In the genomic region with DNA sequence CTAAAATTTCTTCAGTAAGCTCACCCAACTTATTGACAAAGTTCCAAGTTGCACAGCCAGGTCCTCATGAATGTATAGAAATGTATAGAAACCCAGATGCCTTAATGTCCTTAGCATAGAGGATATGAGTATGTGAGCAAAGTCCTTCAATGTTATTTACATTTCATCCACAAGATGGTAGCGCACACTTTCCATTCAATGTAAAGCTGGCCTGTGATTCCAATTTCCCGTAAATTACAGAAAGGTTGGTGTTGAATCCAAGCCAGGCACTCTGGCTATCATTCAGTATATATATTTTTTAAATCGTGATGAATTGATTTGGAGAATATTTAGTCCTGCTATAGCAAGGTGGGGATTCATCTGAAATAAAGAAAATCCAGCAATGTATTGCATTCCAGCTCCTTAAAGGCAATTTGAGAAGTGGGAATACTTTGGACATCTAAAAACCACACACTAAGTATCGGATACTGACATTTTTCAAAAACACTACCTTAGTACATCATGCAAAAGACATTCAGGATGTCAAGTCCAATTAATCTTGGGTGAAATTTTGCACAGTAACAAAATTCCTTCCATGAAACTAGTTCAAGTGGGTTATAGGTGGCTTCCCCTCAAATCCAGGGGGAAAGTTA, we compare ENCODE assay signal across 10 mouse cellular contexts.
DNase-seq lines count a peak whose midpoint lies in the region; ATAC-seq and TF ChIP-seq lines count a peak whose summit lies in the region.
"Had no signal": no experiment of that assay in that cellular context is flagged by ENCODE, and none has a peak within 500 bp of the region (broad histone marks: within the 10 kb centered on the region; RNA-seq: fewer than 3 reads in every experiment).

No protein-coding gene starts in this region.

- no peak for ATAC-seq in hindbrain, embryonic 14.5 days (ENCODE audit: low FRiP score)
- ATAC-seq in hindbrain, embryonic 13.5 days (ENCODE audit: low FRiP score), result no peak
- no peak for ATAC-seq in lung, postnatal 0 days
- ATAC-seq in limb, embryonic 14.5 days (ENCODE audit: low FRiP score, low read depth), result peak; percentile 63
- ATAC-seq in erythroid progenitor cell, adult 5-6 weeks (replicated peaks; ENCODE audit: low FRiP score, poor library complexity, severe bottlenecking), result no peak

- no peak overlapping the region for H3K4me3 ChIP-seq in hindbrain, embryonic 14.5 days (replicated peaks; ENCODE audit: low read length)
- H3K4me3 ChIP-seq in hindbrain, embryonic 13.5 days, result no peak overlapping the region
- no peak overlapping the region for H3K4me3 ChIP-seq in lung, postnatal 0 days (ENCODE audit: low read depth, low read length)
- H3K4me3 ChIP-seq in bone marrow macrophage, adult 2 months (ENCODE audit: insufficient read depth, low read length), result no peak overlapping the region
- no peak overlapping the region for H3K4me3 ChIP-seq in limb, embryonic 14.5 days (replicated peaks; ENCODE audit: low read length)
- H3K4me3 ChIP-seq: hindbrain, embryonic 15.5 days; limb, embryonic 15.5 days had no signal

- peak; percentile 49 for TF ChIP-seq CTCF in lung, postnatal 0 days (IDR thresholded peaks at IDR 0.05)
- no peak for TF ChIP-seq CTCF in bone marrow macrophage, adult 2 months (IDR thresholded peaks at IDR 0.05; ENCODE audit: low read depth, low read length)

- 69% methylated on average over 4 of the region's 4 CpGs for WGBS in hindbrain, embryonic 14.5 days
- 74% methylated on average over 4 of the region's 4 CpGs for WGBS in hindbrain, embryonic 13.5 days
- WGBS in lung, postnatal 0 days, result 54% methylated on average over 4 of the region's 4 CpGs
- 47% methylated on average over 4 of the region's 4 CpGs for WGBS in limb, embryonic 14.5 days

- DNase-seq in hindbrain, embryonic 14.5 days (ENCODE audit: low spot score), result peak; percentile 57
- no peak for DNase-seq in lung, postnatal 0 days (ENCODE audit: low spot score)
- DNase-seq in lung, adult 18-20 months, result no peak
- peak; percentile 86 for DNase-seq in limb, embryonic 14.5 days (ENCODE audit: low spot score)
- DNase-seq in cerebellum, adult 11 months, result no peak

- H3K4me2 ChIP-seq in hindbrain, embryonic 14.5 days (replicated peaks), result no peak overlapping the region
- no peak overlapping the region for H3K4me2 ChIP-seq in hindbrain, embryonic 13.5 days
- H3K4me2 ChIP-seq in lung, postnatal 0 days (replicated peaks; ENCODE audit: low read depth, low read length), result no peak overlapping the region
- H3K4me2 ChIP-seq in limb, embryonic 14.5 days (replicated peaks; ENCODE audit: low read depth, low read length, severe bottlenecking), result no peak overlapping the region
- H3K4me2 ChIP-seq: hindbrain, embryonic 15.5 days; limb, embryonic 15.5 days had no signal

- no peak overlapping the region for H3K27ac ChIP-seq in hindbrain, embryonic 14.5 days
- no peak overlapping the region for H3K27ac ChIP-seq in hindbrain, embryonic 13.5 days
- H3K27ac ChIP-seq in lung, postnatal 0 days (ENCODE audit: low read length), result no peak overlapping the region
- H3K27ac ChIP-seq in bone marrow macrophage, adult 2 months (ENCODE audit: insufficient read depth, low read depth, low read length), result peak overlapping the region; percentile 69
- H3K27ac ChIP-seq in limb, embryonic 14.5 days (replicated peaks; ENCODE audit: low read depth, low read length), result no peak overlapping the region
- H3K27ac ChIP-seq: hindbrain, embryonic 15.5 days; limb, embryonic 15.5 days had no signal

- H3K36me3 ChIP-seq in hindbrain, embryonic 14.5 days (replicated peaks; ENCODE audit: control insufficient read depth, insufficient read depth), result no peaks in the 10 kb centered on the region
- H3K36me3 ChIP-seq in hindbrain, embryonic 13.5 days, result no peaks in the 10 kb centered on the region
- no peaks in the 10 kb centered on the region for H3K36me3 ChIP-seq in lung, postnatal 0 days (ENCODE audit: insufficient read depth, low read length)
- H3K36me3 ChIP-seq in limb, embryonic 14.5 days (ENCODE audit: control insufficient read depth, insufficient read depth, low read length), result no peaks in the 10 kb centered on the region
- H3K36me3 ChIP-seq: hindbrain, embryonic 15.5 days; limb, embryonic 15.5 days had no signal

- TF ChIP-seq EP300 in lung, postnatal 0 days (IDR thresholded peaks at IDR 0.05), result no peak

- H3K27me3 ChIP-seq in hindbrain, embryonic 14.5 days (ENCODE audit: control insufficient read depth, insufficient read depth, low read length), result no peaks in the 10 kb centered on the region
- H3K27me3 ChIP-seq in hindbrain, embryonic 13.5 days, result no peaks in the 10 kb centered on the region
- no peaks in the 10 kb centered on the region for H3K27me3 ChIP-seq in lung, postnatal 0 days (replicated peaks; ENCODE audit: insufficient read depth, low read length)
- H3K27me3 ChIP-seq in limb, embryonic 14.5 days (ENCODE audit: control insufficient read depth, insufficient read depth, low read length), result no peaks in the 10 kb centered on the region
- H3K27me3 ChIP-seq: hindbrain, embryonic 15.5 days; limb, embryonic 15.5 days had no signal

- no peak overlapping the region for H3K9ac ChIP-seq in hindbrain, embryonic 14.5 days
- H3K9ac ChIP-seq in hindbrain, embryonic 13.5 days, result no peak overlapping the region
- H3K9ac ChIP-seq in lung, postnatal 0 days (replicated peaks; ENCODE audit: low read depth), result no peak overlapping the region
- H3K9ac ChIP-seq in limb, embryonic 14.5 days (ENCODE audit: low read depth, low read length, severe bottlenecking), result no peak overlapping the region
- H3K9ac ChIP-seq: hindbrain, embryonic 15.5 days; limb, embryonic 15.5 days had no signal

- no peaks in the 10 kb centered on the region for H3K4me1 ChIP-seq in hindbrain, embryonic 14.5 days (replicated peaks; ENCODE audit: control insufficient read depth, insufficient read depth, low read length)
- H3K4me1 ChIP-seq in hindbrain, embryonic 13.5 days (replicated peaks), result no peaks in the 10 kb centered on the region
- no peaks in the 10 kb centered on the region for H3K4me1 ChIP-seq in lung, postnatal 0 days (ENCODE audit: insufficient read depth, low read depth, low read length)
- H3K4me1 ChIP-seq in bone marrow macrophage, adult 2 months (ENCODE audit: control insufficient read depth, insufficient read depth, low read length), result peaks cover 31% of the 10 kb centered on the region
- no peaks in the 10 kb centered on the region for H3K4me1 ChIP-seq in limb, embryonic 14.5 days (ENCODE audit: control insufficient read depth, insufficient read depth, low read length)
- H3K4me1 ChIP-seq: hindbrain, embryonic 15.5 days; limb, embryonic 15.5 days had no signal

- no peaks in the 10 kb centered on the region for H3K9me3 ChIP-seq in hindbrain, embryonic 14.5 days (ENCODE audit: control insufficient read depth, low read length)
- H3K9me3 ChIP-seq in hindbrain, embryonic 13.5 days, result no peaks in the 10 kb centered on the region
- H3K9me3 ChIP-seq in lung, postnatal 0 days (ENCODE audit: low read length), result no peaks in the 10 kb centered on the region
- no peaks in the 10 kb centered on the region for H3K9me3 ChIP-seq in limb, embryonic 14.5 days (ENCODE audit: control insufficient read depth, low read length)
- H3K9me3 ChIP-seq: hindbrain, embryonic 15.5 days had no signal

- TF ChIP-seq POLR2A in bone marrow macrophage, adult 2 months (IDR thresholded peaks at IDR 0.05; ENCODE audit: borderline replicate concordance, low read depth, low read length), result no peak
- no peak for TF ChIP-seq POLR2A in limb, embryonic 14.5 days (IDR thresholded peaks at IDR 0.05; ENCODE audit: borderline replicate concordance, extremely low read depth, insufficient read depth, insufficient read length)

Comparison
In these comparisons a context has a peak if more than half of its experiments do, and no peak if none do; other contexts are left out.
1. DNase-seq: peak in hindbrain, embryonic 14.5 days (single experiment) and limb, embryonic 14.5 days (single experiment); none in lung, postnatal 0 days (single experiment), lung, adult 18-20 months (0 of 2) and cerebellum, adult 11 months (single experiment).